Mouse (Mus musculus): ENCODE measurements around the gene Gm5678. TPM values are rescaled to one million over a fixed set of nuclear protein-coding genes. Genes with fewer than 3 reads are reported as not detected.
"Not testable (repeated sequence)": the region's sequence is repeated elsewhere in the genome, so short reads cannot be mapped to it uniquely, and the experiment has no call there.

The Gm5678 gene
- polyA plus RNA-seq, 1 experiment: not detected

DNA sequence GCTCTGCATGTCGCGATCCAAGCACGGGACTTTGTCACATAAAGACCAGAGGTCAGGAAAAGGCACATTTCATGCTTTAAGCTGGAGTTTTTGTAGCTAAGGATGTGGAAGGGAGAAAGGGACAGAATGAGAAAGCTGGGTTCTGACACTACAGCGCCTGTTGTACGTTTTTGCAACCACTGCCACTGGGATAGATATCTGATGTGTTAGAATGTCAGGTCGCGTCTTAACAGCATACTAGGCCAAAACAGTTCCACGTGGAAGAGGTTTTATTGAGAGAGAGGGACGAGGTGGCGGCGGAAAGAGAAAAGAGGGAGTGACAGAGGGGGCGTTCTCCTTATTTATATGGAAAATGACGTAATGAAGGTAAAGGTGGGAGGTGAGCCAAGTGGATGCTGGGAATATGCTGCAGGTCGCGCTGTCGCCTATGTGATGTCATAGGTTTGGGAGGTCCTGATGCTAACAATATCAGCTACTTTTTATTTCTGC, 23.4 kb upstream of the Gm5678 start:
- H3K4me1 ChIP-seq (ENCODE audit: control insufficient read depth, insufficient read depth, low read length): peaks cover 6% of the 10 kb centered on the region
- no peak for DNase-seq
- no peak for TF ChIP-seq POLR2A (IDR thresholded peaks at IDR 0.05; ENCODE audit: borderline replicate concordance, extremely low read depth, low read depth, low read length)
- no peak for TF ChIP-seq CTCF (IDR thresholded peaks at IDR 0.05; ENCODE audit: insufficient read depth, low read length)
- WGBS: 14% methylated on average over 16 of the region's 16 CpGs
- peak overlapping the region; percentile 84 for H3K4me3 ChIP-seq (replicated peaks; ENCODE audit: extremely low read depth, low read depth, low read length)

DNA sequence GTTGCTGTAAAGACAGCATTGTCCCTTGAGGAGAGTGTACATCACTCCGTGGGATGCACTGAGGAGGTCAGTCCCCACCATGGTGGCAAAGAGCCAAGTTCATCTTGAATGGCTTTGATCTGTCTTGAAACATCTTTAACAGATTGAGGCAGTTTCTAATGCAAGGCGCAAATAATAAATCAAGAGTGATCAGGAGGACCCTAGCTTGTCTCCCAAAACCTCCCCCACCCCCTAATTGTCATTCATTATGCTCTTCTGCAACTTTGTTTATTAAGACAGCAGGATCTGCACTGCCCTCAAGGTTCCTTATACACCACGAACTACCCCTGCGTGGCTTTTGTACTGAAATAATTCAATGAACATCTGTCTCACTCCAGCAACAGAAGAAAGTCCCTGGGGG, 22.3 kb upstream of the Gm5678 start, which contains the start of gene Cbr1:
Cbr1 (plus strand) TSS at position 301 of the 400 bp plus-strand sequence.
- 78% methylated on average over 4 of the region's 4 CpGs for WGBS
- DNase-seq: no peak
- TF ChIP-seq POLR2A (IDR thresholded peaks at IDR 0.05; ENCODE audit: borderline replicate concordance, extremely low read depth, low read depth, low read length) (no peak), CTCF (IDR thresholded peaks at IDR 0.05; ENCODE audit: insufficient read depth, low read length) (no peak)
- Histone ChIP-seq H3K4me3 (replicated peaks; ENCODE audit: extremely low read depth, low read depth, low read length) (no peak within 1 kb of the TSS), H3K4me1 (ENCODE audit: control insufficient read depth, insufficient read depth, low read length) (peaks cover 6% of the 10 kb centered on the region)

DNA sequence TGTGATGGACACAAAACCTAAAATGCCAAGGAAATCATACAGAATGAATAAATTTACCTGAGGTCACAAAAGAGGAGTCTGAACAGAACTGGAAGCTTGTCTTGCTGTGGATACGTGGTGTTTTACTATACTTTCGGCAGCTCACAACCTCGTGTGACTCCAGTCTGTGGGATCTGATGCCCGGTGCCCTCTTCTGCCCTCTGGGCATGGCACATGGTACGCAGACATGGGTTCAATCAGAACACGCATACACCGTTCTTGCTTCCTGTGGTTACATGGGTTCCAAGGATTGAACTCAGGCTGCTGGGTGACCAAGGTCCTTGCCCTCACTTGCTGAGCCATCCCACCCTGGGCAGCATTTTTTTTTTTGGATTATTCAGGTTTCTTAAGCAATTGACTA, 21.8 kb upstream of the Gm5678 start:
- H3K4me3 ChIP-seq (replicated peaks; ENCODE audit: extremely low read depth, low read depth, low read length): no peak overlapping the region
- H3K4me1 ChIP-seq (ENCODE audit: control insufficient read depth, insufficient read depth, low read length): peaks cover 6% of the 10 kb centered on the region
- no peak for DNase-seq
- TF ChIP-seq POLR2A (IDR thresholded peaks at IDR 0.05; ENCODE audit: borderline replicate concordance, extremely low read depth, low read depth, low read length) (no peak), CTCF (IDR thresholded peaks at IDR 0.05; ENCODE audit: insufficient read depth, low read length) (no peak)
- WGBS: 87% methylated on average over 7 of the region's 7 CpGs

DNA sequence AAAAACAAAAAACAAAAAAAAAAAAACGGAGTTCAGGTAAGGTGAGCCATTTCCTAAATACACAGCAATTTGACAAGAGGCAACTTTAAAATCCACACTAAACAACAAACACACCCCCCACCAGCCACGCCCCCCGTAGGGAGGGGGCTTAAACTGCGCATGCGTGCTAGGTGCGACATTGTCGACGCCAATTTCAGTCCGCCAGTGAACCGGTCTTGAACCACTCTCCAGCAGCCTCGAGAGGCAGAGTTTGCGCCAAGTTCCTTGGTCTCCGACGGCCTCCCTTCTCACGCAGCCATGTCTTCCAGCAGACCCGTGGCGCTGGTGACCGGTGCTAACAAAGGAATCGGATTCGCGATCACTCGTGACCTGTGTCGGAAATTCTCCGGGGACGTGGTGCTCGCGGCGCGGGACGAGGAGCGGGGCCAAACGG, 20.2 kb upstream of the Gm5678 start:
- DNase-seq: peak; percentile 85
- H3K4me1 ChIP-seq (ENCODE audit: control insufficient read depth, insufficient read depth, low read length): peaks cover 6% of the 10 kb centered on the region
- under 1% methylated on average over 32 of the region's 32 CpGs for WGBS
- peak; percentile 90; the same call in 1 of the 2 replicates for TF ChIP-seq POLR2A (IDR thresholded peaks at IDR 0.05; ENCODE audit: borderline replicate concordance, extremely low read depth, low read depth, low read length)
- TF ChIP-seq CTCF (IDR thresholded peaks at IDR 0.05; ENCODE audit: insufficient read depth, low read length): no peak
- H3K4me3 ChIP-seq (replicated peaks; ENCODE audit: extremely low read depth, low read depth, low read length): peak overlapping the region; percentile 76

DNA sequence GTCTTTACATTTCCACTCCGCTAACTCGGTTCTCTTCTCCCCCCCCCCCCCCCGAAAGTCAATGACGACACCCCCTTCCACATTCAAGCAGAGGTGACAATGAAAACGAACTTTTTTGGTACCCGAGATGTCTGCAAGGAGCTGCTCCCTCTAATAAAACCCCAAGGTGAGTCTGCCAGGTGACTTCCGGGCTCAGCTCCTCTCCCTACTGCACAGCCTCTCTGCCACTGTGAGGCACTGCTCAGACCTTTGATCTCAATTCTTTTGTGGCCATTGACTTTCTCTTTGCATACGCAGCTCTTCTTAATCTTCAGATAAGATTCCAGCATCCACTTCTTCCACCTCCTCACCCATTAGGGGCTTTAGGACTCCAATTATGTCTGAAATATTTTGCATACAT, 19.2 kb upstream of the Gm5678 start:
- 63% methylated on average over 8 of the region's 8 CpGs for WGBS
- H3K4me3 ChIP-seq (replicated peaks; ENCODE audit: extremely low read depth, low read depth, low read length): no peak overlapping the region
- peaks cover 6% of the 10 kb centered on the region for H3K4me1 ChIP-seq (ENCODE audit: control insufficient read depth, insufficient read depth, low read length)
- TF ChIP-seq CTCF (IDR thresholded peaks at IDR 0.05; ENCODE audit: insufficient read depth, low read length) (no peak), POLR2A (IDR thresholded peaks at IDR 0.05; ENCODE audit: borderline replicate concordance, extremely low read depth, low read depth, low read length) (no peak)
- DNase-seq: no peak

DNA sequence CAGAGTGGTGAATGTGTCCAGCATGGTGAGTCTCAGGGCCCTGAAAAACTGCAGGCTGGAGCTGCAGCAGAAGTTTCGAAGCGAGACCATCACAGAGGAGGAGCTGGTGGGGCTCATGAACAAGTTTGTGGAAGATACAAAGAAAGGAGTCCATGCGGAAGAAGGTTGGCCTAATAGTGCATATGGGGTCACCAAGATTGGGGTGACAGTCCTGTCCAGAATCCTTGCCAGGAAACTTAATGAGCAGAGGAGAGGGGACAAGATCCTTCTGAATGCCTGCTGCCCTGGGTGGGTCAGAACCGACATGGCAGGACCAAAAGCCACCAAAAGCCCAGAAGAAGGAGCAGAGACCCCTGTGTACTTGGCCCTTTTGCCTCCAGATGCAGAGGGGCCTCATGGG, 18.1 kb upstream of the Gm5678 start:
- TF ChIP-seq POLR2A (IDR thresholded peaks at IDR 0.05; ENCODE audit: borderline replicate concordance, extremely low read depth, low read depth, low read length): no peak
- TF ChIP-seq CTCF (IDR thresholded peaks at IDR 0.05; ENCODE audit: insufficient read depth, low read length): no peak
- Histone ChIP-seq H3K4me3 (replicated peaks; ENCODE audit: extremely low read depth, low read depth, low read length) (no peak overlapping the region), H3K4me1 (ENCODE audit: control insufficient read depth, insufficient read depth, low read length) (no peaks in the 10 kb centered on the region; the same call in 1 of the 2 replicates)
- DNase-seq: no peak
- WGBS: 92% methylated on average over 4 of the region's 4 CpGs

DNA sequence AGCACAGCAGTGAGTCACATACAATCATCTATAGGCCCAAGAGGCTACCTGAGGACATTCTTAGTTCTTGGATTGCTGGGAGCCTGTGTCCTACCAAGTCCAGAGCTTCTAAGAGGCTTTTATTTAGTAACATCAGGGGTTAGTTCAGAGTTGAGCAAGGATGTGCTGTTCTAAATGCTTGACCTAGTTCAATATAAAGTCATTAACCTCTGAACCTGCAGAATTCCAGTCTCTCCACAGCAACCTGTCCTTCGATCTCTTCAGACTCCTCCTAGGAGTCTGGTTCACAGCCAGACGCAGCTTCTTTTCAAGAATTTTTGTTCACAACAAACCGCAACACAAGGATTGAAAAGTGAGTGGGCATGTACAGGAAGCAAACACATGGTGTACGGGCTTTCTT, 16.9 kb upstream of the Gm5678 start:
- Histone ChIP-seq H3K4me1 (ENCODE audit: control insufficient read depth, insufficient read depth, low read length) (no peaks in the 10 kb centered on the region; the same call in 1 of the 2 replicates), H3K4me3 (replicated peaks; ENCODE audit: extremely low read depth, low read depth, low read length) (no peak overlapping the region)
- TF ChIP-seq POLR2A (IDR thresholded peaks at IDR 0.05; ENCODE audit: borderline replicate concordance, extremely low read depth, low read depth, low read length) (no peak), CTCF (IDR thresholded peaks at IDR 0.05; ENCODE audit: insufficient read depth, low read length) (no peak)
- DNase-seq: no peak
- WGBS: 89% methylated on average over 4 of the region's 4 CpGs

DNA sequence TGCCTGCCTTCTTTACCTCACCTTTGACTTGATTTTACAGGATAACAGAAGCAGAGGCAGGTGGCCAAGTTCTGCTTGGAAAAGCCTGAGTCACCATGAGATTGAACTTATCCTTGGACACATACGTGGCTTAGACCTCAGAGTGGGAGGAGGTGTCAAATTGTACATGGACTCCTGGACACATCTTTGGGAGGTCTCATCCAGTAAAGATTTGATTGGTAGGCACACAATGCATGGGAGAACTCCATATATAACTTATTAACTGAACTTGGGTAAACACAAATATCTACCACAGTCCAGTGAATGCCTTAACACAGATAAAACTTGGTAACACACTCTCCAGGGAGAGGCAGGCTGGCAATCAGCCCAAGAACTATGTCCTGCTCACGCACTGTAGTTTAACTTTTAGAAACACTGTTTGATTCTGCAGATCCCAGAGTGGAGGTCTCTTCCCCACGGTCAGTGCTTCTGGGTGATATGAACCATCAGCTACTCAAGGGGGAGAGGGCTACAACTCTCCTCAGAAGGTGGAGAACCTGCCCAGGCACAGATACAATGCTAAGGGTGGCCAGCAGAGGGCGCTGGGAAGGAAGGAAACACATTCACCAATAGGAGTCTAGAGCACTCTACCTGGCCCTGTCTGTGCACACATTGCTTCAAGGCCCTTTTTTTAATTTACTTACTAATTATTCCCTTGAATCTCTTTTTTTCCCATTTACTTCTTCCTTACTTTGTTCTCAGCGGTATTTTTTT, 12.6 kb upstream of the Gm5678 start:
- H3K4me1 ChIP-seq (ENCODE audit: control insufficient read depth, insufficient read depth, low read length): no peaks in the 10 kb centered on the region
- peak; percentile 92 for TF ChIP-seq CTCF (IDR thresholded peaks at IDR 0.05; ENCODE audit: insufficient read depth, low read length)
- no peak for TF ChIP-seq POLR2A (IDR thresholded peaks at IDR 0.05; ENCODE audit: borderline replicate concordance, extremely low read depth, low read depth, low read length)
- no peak overlapping the region for H3K4me3 ChIP-seq (replicated peaks; ENCODE audit: extremely low read depth, low read depth, low read length)
- 40% methylated on average over 5 of the region's 5 CpGs for WGBS
- DNase-seq: peak; percentile 75

DNA sequence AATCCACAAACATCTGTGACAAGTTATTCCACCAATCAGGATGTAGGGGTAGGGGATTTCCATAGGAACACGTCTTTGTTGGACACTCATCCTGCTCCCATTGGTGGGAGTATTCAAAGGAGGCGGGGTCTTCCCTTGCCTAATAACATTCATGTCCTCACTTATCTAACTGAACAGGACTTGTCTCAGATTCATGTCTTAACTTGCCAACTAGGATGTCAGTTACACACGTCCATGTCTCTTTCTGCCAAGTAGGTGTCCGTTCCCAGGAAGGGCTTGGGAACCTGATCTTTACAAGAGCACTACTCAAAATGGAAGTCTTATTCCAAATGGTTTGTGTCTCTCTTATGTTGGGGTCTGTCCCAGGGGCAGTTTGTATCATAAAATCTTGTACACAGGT, 4.1 kb upstream of the Gm5678 start:
- H3K4me3 ChIP-seq (replicated peaks; ENCODE audit: extremely low read depth, low read depth, low read length); H3K4me1 ChIP-seq (ENCODE audit: control insufficient read depth, insufficient read depth, low read length); DNase-seq: not testable (repeated sequence)
- WGBS: 81% methylated on average over 4 of the region's 4 CpGs

DNA sequence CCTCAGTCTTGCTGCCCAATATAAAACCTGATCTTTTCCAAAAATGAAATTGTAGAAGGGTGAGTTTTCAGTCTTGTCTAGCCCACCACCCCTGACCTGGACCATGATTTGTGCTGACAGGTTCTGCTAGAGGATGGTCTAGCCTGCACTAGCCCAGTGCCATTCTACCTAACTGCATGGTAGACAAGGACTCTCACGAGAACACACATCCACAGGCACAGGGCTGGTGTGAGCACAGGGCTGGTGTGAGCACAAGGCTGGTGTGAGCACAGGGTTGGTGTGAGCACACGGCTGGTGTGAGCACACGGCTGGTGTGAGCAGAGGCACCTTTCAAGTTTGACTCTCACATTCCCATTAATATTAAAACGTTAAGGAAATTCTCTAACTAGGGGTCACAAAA, 3.2 kb upstream of the Gm5678 start:
- Histone ChIP-seq H3K4me3 (replicated peaks; ENCODE audit: extremely low read depth, low read depth, low read length) (no peak overlapping the region), H3K4me1 (ENCODE audit: control insufficient read depth, insufficient read depth, low read length) (no peaks in the 10 kb centered on the region)
- 72% methylated on average over 4 of the region's 4 CpGs for WGBS
- TF ChIP-seq POLR2A (IDR thresholded peaks at IDR 0.05; ENCODE audit: borderline replicate concordance, extremely low read depth, low read depth, low read length) (no peak), CTCF (IDR thresholded peaks at IDR 0.05; ENCODE audit: insufficient read depth, low read length) (no peak)
- DNase-seq: no peak

All from lung, adult 2 months (tissue).